Mouse (Mus musculus) cerebellum, adult 2 months (tissue): ENCODE measurements around the gene Lgmn.

Experiments used
- CTCF ChIP-seq: fragments of 200-500 bp; IDR thresholded peaks from 2 replicates; pipeline ENCODE4 v1.5.1; 2011; ENCODE audit warnings: low read depth, mild to moderate bottlenecking, control low read depth, low read length, moderate library complexity, borderline replicate concordance; ENCODE audit not compliant: insufficient read depth
- POLR2A ChIP-seq: fragments of 200-500 bp; IDR thresholded peaks from 2 replicates; pipeline ENCODE4 v1.6.1; 2011; ENCODE audit warnings: low read length, control low read depth, borderline replicate concordance; ENCODE audit not compliant: insufficient read depth

GRCm38 (mm10) chr12:102391109-102391508, 48.5 kb downstream of the Lgmn start:
- TF ChIP-seq POLR2A (no peak), CTCF (no peak)
